Mouse (Mus musculus): ENCODE measurements around the gene Kansl2. TPM values are rescaled to one million over a fixed set of nuclear protein-coding genes. Genes with fewer than 3 reads are reported as not detected.
"Not testable (repeated sequence)": the region's sequence is repeated elsewhere in the genome, so short reads cannot be mapped to it uniquely, and the experiment has no call there.

Kansl2 gene
- polyA plus RNA-seq, 1 experiment from 2014 or later: 175 TPM

- Histone ChIP-seq H3K4me3 (peak overlapping the region; percentile 87), H3K27ac (peak overlapping the region; percentile 26; the same call in 1 of the 2 replicates), H3K36me3 (peaks cover 36% of the 10 kb centered on the region), H3K4me2 (replicated peaks) (peak overlapping the region; percentile 90), H3K4me1 (peaks cover 5% of the 10 kb centered on the region; the same call in 1 of the 2 replicates), H3K9ac (peak overlapping the region; percentile 93), H3K27me3 (no peaks in the 10 kb centered on the region), H3K9me3 (no peaks in the 10 kb centered on the region)
- under 1% methylated on average over 18 of the region's 18 CpGs for WGBS
- ATAC-seq (ENCODE audit: insufficient number of reproducible peaks, insufficient read depth, low FRiP score, low TSS enrichment): no peak
Observed at GRCm38 (mm10) chr15:98533035-98533531, 981 bp downstream of the Kansl2 start.

- ATAC-seq (ENCODE audit: insufficient number of reproducible peaks, insufficient read depth, low FRiP score, low TSS enrichment): no peak
- Histone ChIP-seq H3K27ac (no peak overlapping the region), H3K4me2 (replicated peaks) (peak overlapping the region; percentile 90), H3K9ac (peak overlapping the region; percentile 93), H3K4me3 (peak overlapping the region; percentile 87), H3K27me3 (no peaks in the 10 kb centered on the region), H3K4me1 (peaks cover 5% of the 10 kb centered on the region; the same call in 1 of the 2 replicates), H3K36me3 (peaks cover 41% of the 10 kb centered on the region), H3K9me3 (no peaks in the 10 kb centered on the region)
- 31% methylated on average over 5 of the region's 5 CpGs for WGBS
Observed at GRCm38 (mm10) chr15:98532281-98532680, 1.8 kb downstream of the Kansl2 start.

- no peak overlapping the region for H3K4me3 ChIP-seq
- H3K9ac ChIP-seq: no peak overlapping the region
- H3K36me3 ChIP-seq: peaks cover 78% of the 10 kb centered on the region
- no peak overlapping the region for H3K27ac ChIP-seq
- H3K4me1 ChIP-seq: peaks cover 5% of the 10 kb centered on the region; the same call in 1 of the 2 replicates
- no peak for ATAC-seq (ENCODE audit: insufficient number of reproducible peaks, insufficient read depth, low FRiP score, low TSS enrichment)
- 86% methylated on average over 5 of the region's 5 CpGs for WGBS
- H3K4me2 ChIP-seq (replicated peaks): no peak overlapping the region
- no peaks in the 10 kb centered on the region for H3K9me3 ChIP-seq
- H3K27me3 ChIP-seq: no peaks in the 10 kb centered on the region
Observed at GRCm38 (mm10) chr15:98528066-98528563, 5.9 kb downstream of the Kansl2 start.

GRCm38 (mm10) chr15:98527056-98527771, 6.8 kb downstream of the Kansl2 start:
- peaks cover 2% of the 10 kb centered on the region; the same call in 1 of the 2 replicates for H3K4me1 ChIP-seq
- ATAC-seq (ENCODE audit: insufficient number of reproducible peaks, insufficient read depth, low FRiP score, low TSS enrichment): no peak
- peaks cover 87% of the 10 kb centered on the region for H3K36me3 ChIP-seq
- H3K4me3 ChIP-seq: no peak overlapping the region
- WGBS: 94% methylated on average over 5 of the region's 5 CpGs
- H3K27ac ChIP-seq: no peak overlapping the region
- no peak overlapping the region for H3K9ac ChIP-seq
- H3K9me3 ChIP-seq: no peaks in the 10 kb centered on the region
- no peak overlapping the region for H3K4me2 ChIP-seq (replicated peaks)
- H3K27me3 ChIP-seq: no peaks in the 10 kb centered on the region

- Histone ChIP-seq H3K27ac (no peak overlapping the region), H3K4me3 (no peak overlapping the region), H3K9me3 (no peaks in the 10 kb centered on the region), H3K4me2 (replicated peaks) (no peak overlapping the region), H3K36me3 (peaks cover 90% of the 10 kb centered on the region), H3K27me3 (no peaks in the 10 kb centered on the region), H3K9ac (no peak overlapping the region), H3K4me1 (no peaks in the 10 kb centered on the region)
- WGBS: 79% methylated on average over 5 of the region's 5 CpGs
- no peak for ATAC-seq (ENCODE audit: insufficient number of reproducible peaks, insufficient read depth, low FRiP score, low TSS enrichment)
Observed at GRCm38 (mm10) chr15:98526057-98526456, 8.0 kb downstream of the Kansl2 start.

- WGBS: 89% methylated on average over 3 of the region's 3 CpGs
- Histone ChIP-seq H3K27me3 (no peaks in the 10 kb centered on the region), H3K27ac (no peak overlapping the region), H3K4me1 (no peaks in the 10 kb centered on the region), H3K9me3 (no peaks in the 10 kb centered on the region), H3K36me3 (peaks cover 78% of the 10 kb centered on the region), H3K4me3 (no peak overlapping the region), H3K4me2 (replicated peaks) (no peak overlapping the region), H3K9ac (no peak overlapping the region)
- no peak for ATAC-seq (ENCODE audit: insufficient number of reproducible peaks, insufficient read depth, low FRiP score, low TSS enrichment)
Observed at GRCm38 (mm10) chr15:98521245-98521644, 12.8 kb downstream of the Kansl2 start.

GRCm38 (mm10) chr15:98517380-98518355, 16.4 kb downstream of the Kansl2 start:
- WGBS: 72% methylated on average over 16 of the region's 16 CpGs

GRCm38 (mm10) chr15:98514845-98515244, 19.2 kb downstream of the Kansl2 start:
- H3K4me3 ChIP-seq; H3K4me1 ChIP-seq; ATAC-seq (ENCODE audit: insufficient number of reproducible peaks, insufficient read depth, low FRiP score, low TSS enrichment); H3K9ac ChIP-seq; H3K27ac ChIP-seq; H3K27me3 ChIP-seq; H3K4me2 ChIP-seq (replicated peaks); H3K9me3 ChIP-seq: not testable (repeated sequence)
- 80% methylated on average over 2 of the region's 2 CpGs for WGBS
- H3K36me3 ChIP-seq: peaks cover 17% of the 10 kb centered on the region

More at GRCm38 (mm10) chr15:98517380-98518355, 16.4 kb downstream of the Kansl2 start:
- Histone ChIP-seq H3K9ac (no peak overlapping the region), H3K36me3 (peaks cover 45% of the 10 kb centered on the region), H3K4me1 (no peaks in the 10 kb centered on the region), H3K4me3 (no peak overlapping the region), H3K27me3 (no peaks in the 10 kb centered on the region), H3K4me2 (replicated peaks) (no peak overlapping the region), H3K27ac (no peak overlapping the region), H3K9me3 (no peaks in the 10 kb centered on the region)
- no peak for ATAC-seq (ENCODE audit: insufficient number of reproducible peaks, insufficient read depth, low FRiP score, low TSS enrichment)

- Histone ChIP-seq H3K27me3 (no peaks in the 10 kb centered on the region), H3K4me2 (replicated peaks) (no peak overlapping the region), H3K36me3 (peaks cover 12% of the 10 kb centered on the region), H3K9me3 (no peaks in the 10 kb centered on the region), H3K4me3 (no peak overlapping the region), H3K4me1 (peaks cover 7% of the 10 kb centered on the region; the same call in 1 of the 2 replicates), H3K9ac (no peak overlapping the region), H3K27ac (no peak overlapping the region)
- ATAC-seq (ENCODE audit: insufficient number of reproducible peaks, insufficient read depth, low FRiP score, low TSS enrichment): no peak
- 83% methylated on average over 8 of the region's 8 CpGs for WGBS
Observed at GRCm38 (mm10) chr15:98514146-98514545, 19.9 kb downstream of the Kansl2 start.

- H3K4me1 ChIP-seq; H3K27ac ChIP-seq; ATAC-seq (ENCODE audit: insufficient number of reproducible peaks, insufficient read depth, low FRiP score, low TSS enrichment); H3K4me3 ChIP-seq; H3K27me3 ChIP-seq; H3K9ac ChIP-seq; H3K4me2 ChIP-seq (replicated peaks); H3K9me3 ChIP-seq: not testable (repeated sequence)
- peaks cover 12% of the 10 kb centered on the region for H3K36me3 ChIP-seq
- 70% methylated on average over 3 of the region's 3 CpGs for WGBS
Observed at GRCm38 (mm10) chr15:98513676-98514075, 20.4 kb downstream of the Kansl2 start.

- Histone ChIP-seq H3K9me3 (no peaks in the 10 kb centered on the region), H3K27ac (no peak overlapping the region), H3K4me2 (replicated peaks) (no peak overlapping the region), H3K4me3 (no peak overlapping the region), H3K36me3 (peaks cover 4% of the 10 kb centered on the region), H3K27me3 (no peaks in the 10 kb centered on the region), H3K9ac (no peak overlapping the region), H3K4me1 (peaks cover 7% of the 10 kb centered on the region; the same call in 1 of the 2 replicates)
- WGBS: 53% methylated on average over 17 of the region's 17 CpGs
- no peak for ATAC-seq (ENCODE audit: insufficient number of reproducible peaks, insufficient read depth, low FRiP score, low TSS enrichment)
Observed at GRCm38 (mm10) chr15:98512799-98513321, 21.2 kb downstream of the Kansl2 start.

Measured in embryonic facial prominence, embryonic 12.5 days (tissue).